Mouse (Mus musculus) left cerebral cortex, adult 18-20 months (tissue): ENCODE measurements at regions not wholly inside any gene's neighbourhood (a gene's known extent, or its start where the extent isn't known, plus 50 kb on each side); places are given as distances from the start of the nearest gene placed in this dataset.
A peak's percentile ranks its signal among the peaks of the same experiment; 100 is the strongest.

ENCODE experiments used
- DNase-seq, 2 experiments: peaks; one replicate each; pipeline ENCODE4 v3.0.0; 2021 to 2022; ENCODE audit warnings: low spot score in 2 of 2, mixed read lengths in 1 of 2

GRCm38 (mm10) chr3:116197966-116198365, 55.3 kb downstream of the Gpr88 start:
- DNase-seq = no peak

GRCm38 (mm10) chr3:116194701-116195100, 58.6 kb downstream of the Gpr88 start:
- DNase-seq = no peak

- no peak for DNase-seq
Observed at GRCm38 (mm10) chr3:116191261-116191660, 61.8 kb upstream of the Vcam1 start.

GRCm38 (mm10) chr3:116190727-116191126, 61.2 kb upstream of the Vcam1 start:
- peak in 1 of 2 experiments; percentile 34 for DNase-seq

GRCm38 (mm10) chr3:116189363-116190100, 60.0 kb upstream of the Vcam1 start:
- no peak for DNase-seq

GRCm38 (mm10) chr3:116185206-116185605, 55.7 kb upstream of the Vcam1 start:
- DNase-seq = no peak

- no peak for DNase-seq
Observed at GRCm38 (mm10) chr3:116184443-116184842, 55.0 kb upstream of the Vcam1 start.

- DNase-seq = no peak
Observed at GRCm38 (mm10) chr3:116180341-116180885, 50.9 kb upstream of the Vcam1 start.
